Mouse (Mus musculus): Measurements from ENCODE around the gene Gimap4.

GRCm38 (mm10) chr6:48641391-48641790 lies 43.0 kb upstream of the Gimap4 start:
- no peak for TF ChIP-seq POLR2A (IDR thresholded peaks at IDR 0.05; ENCODE audit: control insufficient read depth, extremely low read depth, insufficient read depth, low read length, poor library complexity)
- TF ChIP-seq CTCF (IDR thresholded peaks at IDR 0.05; ENCODE audit: borderline replicate concordance, control insufficient read depth, extremely low read depth, insufficient read depth, low read length, poor library complexity), result no peak

All from thymus, adult 2 months (tissue).